Mouse (Mus musculus) C2C12 (cell line): ENCODE measurements at regions not wholly inside any gene's neighbourhood (a gene's known extent, or its start where the extent isn't known, plus 50 kb on each side); places are given as distances from the start of the nearest gene placed in this dataset.

Experiments used
- CTCF ChIP-seq: IDR thresholded peaks from one replicate; pipeline ENCODE4 v1.5.1; 2011; ENCODE audit not compliant: control insufficient read depth, insufficient read depth, insufficient read length
- MYOD1 ChIP-seq: IDR thresholded peaks from one replicate; pipeline ENCODE4 v1.6.1; 2011; ENCODE audit warnings: low read depth; ENCODE audit not compliant: control insufficient read depth, insufficient read length
- MYOG ChIP-seq: IDR thresholded peaks from one replicate; pipeline ENCODE4 v1.6.1; 2011; ENCODE audit not compliant: control insufficient read depth, insufficient read length; ENCODE audit errors: extremely low read depth

- TF ChIP-seq MYOD1 (no peak), MYOG (no peak), CTCF (no peak)
Measured at GRCm38 (mm10) chr7:145129971-145130370, 77.9 kb downstream of the 1810010D01Rik start.
